Mouse (Mus musculus): ENCODE data around the gene Cuta.
"Not testable (repeated sequence)": the region's sequence is repeated elsewhere in the genome, so short reads cannot be mapped to it uniquely, and the experiment has no call there.

Cuta gene

DNA sequence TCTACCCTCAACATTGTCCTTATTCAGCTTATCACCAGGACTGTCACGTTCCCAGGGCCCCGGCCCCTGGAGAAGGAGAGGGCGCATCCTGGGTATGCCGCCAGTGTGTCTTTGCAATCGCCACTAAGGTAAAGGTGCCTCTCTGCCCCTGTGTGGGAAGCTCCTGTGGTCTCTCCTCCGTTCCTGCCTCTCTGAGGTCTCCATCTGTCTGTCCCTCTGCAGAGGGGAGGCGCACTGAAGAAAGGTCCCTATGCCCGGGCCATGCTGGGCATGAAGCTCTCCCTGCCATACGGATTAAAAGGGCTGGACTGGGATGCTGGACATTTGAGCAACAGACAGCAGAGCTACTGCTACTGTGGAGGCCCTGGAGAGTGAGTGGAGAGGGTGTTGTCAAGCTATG lies 4.3 kb downstream of the Cuta start:
- DNase-seq: no peak

DNA sequence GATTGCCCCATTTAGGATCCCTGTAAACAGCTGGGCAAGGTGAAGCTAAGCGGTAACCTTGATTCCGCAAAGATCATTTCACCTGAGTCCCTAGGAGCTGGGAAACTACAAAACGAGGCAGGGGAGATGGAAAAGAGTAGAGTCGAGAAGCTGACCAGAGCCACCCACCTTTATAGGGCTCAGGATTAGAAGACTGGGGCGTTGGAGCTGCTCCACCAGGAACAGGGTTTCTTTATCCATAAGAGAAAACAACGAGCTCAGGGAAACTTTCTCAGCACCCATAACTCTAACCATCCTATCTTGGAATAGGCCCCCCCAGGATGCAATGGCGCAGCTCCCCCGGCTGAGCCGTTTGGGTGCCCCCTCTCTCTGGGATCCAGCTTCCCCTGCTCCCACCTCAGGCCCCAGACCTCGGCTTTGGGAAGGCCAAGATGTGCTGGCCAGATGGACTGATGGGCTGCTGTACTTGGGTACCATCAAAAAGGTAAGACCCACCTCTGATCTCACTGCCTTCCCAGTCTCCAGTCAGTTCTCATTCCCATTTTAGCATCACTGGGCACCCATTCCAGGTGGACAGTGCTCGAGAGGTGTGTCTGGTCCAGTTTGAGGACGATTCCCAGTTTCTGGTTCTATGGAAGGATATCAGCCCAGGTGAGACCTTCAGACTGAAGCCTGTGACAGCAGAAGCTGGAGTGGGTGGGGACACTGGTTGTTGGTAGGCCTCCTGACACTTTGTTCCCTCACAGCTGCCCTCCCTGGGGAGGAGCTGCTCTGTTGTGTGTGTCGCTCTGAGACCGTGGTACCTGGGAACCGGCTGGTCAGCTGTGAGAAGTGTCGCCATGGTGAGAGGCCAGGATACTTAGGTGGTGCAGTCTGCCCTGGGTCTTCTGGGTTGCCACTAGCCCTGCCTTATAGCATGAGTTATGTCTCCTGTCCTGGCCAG lies 5.2 kb downstream of the Cuta start:
- no peak for DNase-seq

DNA sequence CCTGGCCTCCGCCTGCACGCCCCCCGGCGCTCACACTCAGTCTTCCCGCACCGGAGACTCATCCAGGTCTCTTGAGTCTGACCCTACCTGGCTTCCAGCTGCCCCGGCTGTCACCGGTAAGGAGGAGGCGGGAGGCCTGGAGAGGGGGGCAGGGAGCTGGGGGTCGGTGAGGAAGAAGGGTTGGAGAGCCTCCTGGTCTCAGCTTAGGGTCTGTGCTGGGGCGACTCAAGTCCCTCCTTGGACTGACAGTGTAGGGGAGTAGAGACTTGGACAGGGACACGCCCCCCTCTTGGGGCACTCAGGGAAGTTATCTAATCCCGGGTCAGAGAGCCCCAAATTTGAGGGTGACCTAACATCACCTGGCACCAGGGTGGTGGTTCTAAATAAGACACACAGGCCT lies 6.0 kb downstream of the Cuta start:
- no peak for DNase-seq

- peak; percentile 96 to 98 for DNase-seq
These were observed 6.5 kb downstream of the Cuta start, which contains the start of gene Phf1 for GRCm38 (mm10) chr17:26932839-26933398. Phf1 (plus strand) TSS chr17:26933052.

DNA sequence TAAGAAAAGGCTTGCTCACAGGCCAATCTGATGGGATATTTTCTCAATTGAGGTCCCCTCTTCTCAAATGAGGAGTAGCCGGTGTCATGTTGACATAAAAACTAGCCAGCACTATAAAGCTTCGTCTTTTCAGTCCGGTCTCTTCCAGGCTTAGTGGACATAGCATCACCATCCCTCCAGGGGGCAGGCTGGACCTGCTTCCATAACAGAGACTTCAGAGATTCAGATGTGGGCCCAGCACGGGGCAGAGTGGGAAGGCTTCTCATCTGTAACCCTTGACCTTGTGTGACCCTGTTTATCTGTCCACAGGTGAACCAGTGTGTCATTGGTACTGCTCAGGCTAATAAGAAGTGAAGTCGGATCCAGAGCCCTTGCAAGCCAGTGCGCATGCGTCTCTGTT lies 7.6 kb downstream of the Cuta start:
- DNase-seq: peak; percentile 62 to 68

- DNase-seq: not testable (repeated sequence)
These were observed 14.0 kb downstream of the Cuta start for GRCm38 (mm10) chr17:26925414-26925813.

DNA sequence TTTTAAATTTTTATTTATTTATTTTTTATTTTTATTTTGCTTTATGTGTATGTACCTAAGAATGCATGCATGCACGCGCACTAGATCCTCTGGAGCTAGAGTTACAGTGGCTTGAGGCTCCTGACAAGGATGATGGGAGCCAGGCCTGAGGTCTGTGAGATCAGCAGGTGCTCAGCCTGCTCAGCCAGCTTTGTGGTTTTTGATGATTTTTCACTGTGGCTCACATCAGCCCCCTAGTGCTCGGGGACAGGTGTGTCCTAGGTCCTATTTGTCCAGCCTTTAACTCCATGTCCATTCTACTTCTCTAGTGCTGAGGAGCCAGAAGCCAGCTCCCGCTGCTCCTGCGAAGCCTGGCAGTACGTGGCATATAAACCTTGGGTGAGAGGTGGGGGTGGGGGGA lies 17.0 kb downstream of the Cuta start:
- DNase-seq: not testable (repeated sequence)

DNA sequence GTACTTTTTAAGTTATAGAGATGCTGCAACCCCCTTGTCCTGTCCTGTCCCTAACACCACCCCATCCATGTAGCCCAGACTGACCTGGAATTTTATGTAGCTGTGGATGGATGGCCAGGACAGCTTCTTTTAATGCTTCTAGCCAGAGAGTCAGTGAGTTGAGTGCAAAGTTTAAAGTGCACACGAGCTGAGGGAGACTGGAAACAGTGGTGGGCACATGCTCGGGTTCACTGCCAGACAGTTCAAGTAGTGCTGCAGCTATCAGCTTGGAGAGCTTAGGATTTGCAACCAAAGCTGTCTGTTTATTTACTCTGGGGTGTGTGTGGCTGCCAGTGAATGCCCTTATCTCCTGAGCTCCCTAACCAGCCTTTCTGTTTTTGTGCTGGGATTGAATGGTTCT lies 19.9 kb downstream of the Cuta start:
- not testable (repeated sequence) for DNase-seq

- DNase-seq: no peak
These were observed 21.0 kb downstream of the Cuta start for GRCm38 (mm10) chr17:26918343-26918742.

DNA sequence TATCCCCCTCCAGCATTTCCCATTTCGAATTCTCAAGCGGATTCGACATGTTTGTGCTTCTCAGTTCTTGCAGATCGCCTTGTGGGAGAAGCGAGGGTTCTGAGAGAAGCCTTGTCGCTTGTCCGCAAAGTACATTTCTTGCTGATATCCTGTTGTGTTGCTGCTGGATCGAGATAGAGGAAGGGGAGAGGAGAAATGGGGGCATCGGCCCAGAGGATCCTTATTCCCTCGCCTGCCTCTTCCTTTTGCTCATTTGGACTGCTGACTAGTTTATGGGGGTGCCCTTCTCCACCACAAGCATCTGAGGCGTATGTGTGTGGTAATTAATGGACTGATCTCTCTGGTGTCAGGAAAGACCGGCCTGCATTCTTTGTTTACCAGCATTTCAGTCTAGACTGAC lies 21.8 kb downstream of the Cuta start:
- DNase-seq: not testable (repeated sequence)

- peak; percentile 100 for DNase-seq
These were observed 22.5 kb downstream of the Cuta start, which contains the start of gene Kifc5b for GRCm38 (mm10) chr17:26916711-26917482. Kifc5b (plus strand) TSS chr17:26917091.

- DNase-seq: no peak
These were observed 24.1 kb downstream of the Cuta start for GRCm38 (mm10) chr17:26915248-26915647.

DNA sequence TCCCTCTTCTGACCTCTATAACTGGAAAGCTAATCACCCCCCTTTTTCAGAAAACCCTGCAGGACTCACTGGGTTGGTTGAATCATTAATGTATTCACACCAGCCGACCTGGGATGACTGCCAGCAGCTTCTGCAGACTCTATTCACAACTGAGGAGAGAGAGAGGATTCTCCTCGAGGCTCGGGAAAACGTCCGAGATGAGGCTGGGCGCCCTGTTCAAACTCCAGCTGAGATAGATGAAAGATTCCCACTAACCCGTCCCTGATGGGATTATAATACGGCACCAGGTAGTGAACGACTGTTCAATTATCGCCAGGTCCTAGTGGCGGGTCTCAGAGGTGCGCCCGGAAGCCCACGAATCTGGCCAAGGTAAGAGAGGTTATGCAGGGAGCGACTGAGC lies 31.9 kb downstream of the Cuta start:
- not testable (repeated sequence) for DNase-seq

- no peak for DNase-seq
These were observed 35.0 kb downstream of the Cuta start for GRCm38 (mm10) chr17:26904320-26904719.

GRCm38 (mm10) chr17:26900916-26901315 lies 38.5 kb downstream of the Cuta start:
- DNase-seq: no peak

GRCm38 (mm10) chr17:26895578-26895977 lies 43.8 kb downstream of the Cuta start:
- DNase-seq: peak; percentile 62 to 79

DNA sequence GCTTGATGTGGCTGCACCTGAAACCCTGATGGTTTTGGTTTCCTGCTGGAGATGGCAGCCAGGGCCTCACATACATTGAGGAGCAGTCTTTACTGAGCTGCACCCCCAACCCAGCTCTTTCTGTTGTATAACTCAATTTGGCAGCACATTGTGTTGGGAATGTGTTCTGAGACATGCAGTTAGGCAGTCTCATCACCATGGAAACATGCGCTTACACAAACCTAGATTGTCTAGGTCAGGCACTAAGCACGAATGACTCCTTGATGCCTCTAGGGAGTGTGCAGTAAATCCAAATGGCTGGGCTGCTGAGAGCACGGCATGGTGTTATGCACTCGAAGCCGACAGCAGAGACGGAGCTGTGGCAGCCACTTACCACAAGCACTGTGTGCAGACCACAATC lies 45.0 kb downstream of the Cuta start:
- no peak for DNase-seq

GRCm38 (mm10) chr17:26893492-26893891 lies 45.9 kb downstream of the Cuta start:
- no peak for DNase-seq

GRCm38 (mm10) chr17:26892635-26893375 lies 46.6 kb downstream of the Cuta start:
- DNase-seq: peak in 1 of 2 experiments; percentile 51

- peak; percentile 22 to 54 for DNase-seq
These were observed 51.4 kb downstream of the Cuta start for GRCm38 (mm10) chr17:26887926-26888325.

GRCm38 (mm10) chr17:26886047-26886749 lies 53.2 kb downstream of the Cuta start:
- peak; percentile 88 to 92 for DNase-seq
